Mouse (Mus musculus) ES-E14 (cell line): ENCODE results near the gene Hhip. TPM values are rescaled to one million over a fixed set of nuclear protein-coding genes. Genes with fewer than 3 reads are reported as not detected.
A peak's percentile ranks its signal among the peaks of the same experiment; 100 is the strongest.

Source experiments
- DNase-seq: peaks from one replicate; pipeline ENCODE4 v3.0.0-alpha.2; 2013; ENCODE audit warnings: low read depth, low spot score
- H3K27ac ChIP-seq: 2 replicates; pipeline ENCODE4 v1.5.1; 2012; ENCODE audit warnings: low read depth, mild to moderate bottlenecking, low read length, moderate library complexity, mixed read lengths; ENCODE audit not compliant: poor library complexity, insufficient read depth, severe bottlenecking
- H3K36me3 ChIP-seq: 2 replicates; pipeline ENCODE4 v1.6.1; 2012; ENCODE audit warnings: mild to moderate bottlenecking, low read length, moderate library complexity, mixed read lengths; ENCODE audit not compliant: control insufficient read depth, poor library complexity, insufficient read depth, severe bottlenecking
- H3K4me1 ChIP-seq, 2 experiments: fragments of 150-350 bp in 1 of 2; sonication (generic) in 1 of 2; 2 replicates each; pipeline ENCODE4 v1.6.1; 2012; ENCODE audit warnings: low read length in 2 of 2, mild to moderate bottlenecking in 1 of 2, mixed read lengths in 1 of 2; ENCODE audit not compliant: control insufficient read depth in 2 of 2, insufficient read depth in 2 of 2, poor library complexity in 1 of 2
- H3K4me3 ChIP-seq, 2 experiments: fragments of 150-350 bp in 1 of 2; sonication (generic) in 1 of 2; 2 replicates each; pipeline ENCODE4 v1.5.1; 2012; ENCODE audit warnings: low read length in 2 of 2, low read depth in 1 of 2, mild to moderate bottlenecking in 1 of 2, mixed read lengths in 1 of 2; ENCODE audit not compliant: insufficient read depth in 1 of 2, poor library complexity in 1 of 2, severe bottlenecking in 1 of 2
- H3K9ac ChIP-seq: 2 replicates; pipeline ENCODE4 v1.6.1; 2012; ENCODE audit warnings: low read depth, mild to moderate bottlenecking, low read length, mixed read lengths; ENCODE audit not compliant: poor library complexity, insufficient read depth, severe bottlenecking
- H3K9me3 ChIP-seq: fragments of 150-350 bp; sonication (generic); 2 replicates; pipeline ENCODE4 v1.6.1; 2012; ENCODE audit warnings: low read depth, mild to moderate bottlenecking, low read length; ENCODE audit not compliant: control insufficient read depth, insufficient read depth
- CHD2 ChIP-seq: IDR thresholded peaks from 2 replicates; pipeline ENCODE4 v1.6.1; 2014; ENCODE audit warnings: mild to moderate bottlenecking, low read depth, low read length, inconsistent platforms
- HCFC1 ChIP-seq: IDR thresholded peaks from 2 replicates; pipeline ENCODE4 v1.6.1; 2012; ENCODE audit warnings: low read length, inconsistent platforms, borderline replicate concordance; ENCODE audit not compliant: insufficient read depth
- MAFK ChIP-seq: IDR thresholded peaks from 2 replicates; pipeline ENCODE4 v1.6.1; 2014; ENCODE audit warnings: mild to moderate bottlenecking, low read depth, low read length, inconsistent platforms; ENCODE audit not compliant: insufficient read depth
- ZC3H11A ChIP-seq: IDR thresholded peaks from 2 replicates; pipeline ENCODE4 v1.6.1; 2012; ENCODE audit warnings: low read depth, mild to moderate bottlenecking, inconsistent platforms, low read length, borderline replicate concordance
- ZNF384 ChIP-seq: IDR thresholded peaks from 2 replicates; pipeline ENCODE4 v1.6.1; 2012; ENCODE audit warnings: low read depth, low read length, inconsistent platforms
- in situ Hi-C, 2 experiments: fragments of 600-800 bp; cut with MboI; formaldehyde crosslinking; loops; one replicate each; pipeline ENCODE4 v1.15.1; 2025; ENCODE audit warnings: low sequenced_read_pairs in 2 of 2, inconsistent platforms in 1 of 2; ENCODE audit not compliant: unreplicated experiment in 2 of 2
- total RNA-seq: library from RNA; depleted of rRNA; stranded (reverse); fragments of 300-350 nt; gene quantifications from 2 replicates; pipeline ENCODE4 v1.2.3, GENCODE M21; 2012

Gene Hhip
- total RNA-seq, 1 experiment = 2.5 TPM

GRCm38 (mm10) chr8:79935793-79936192 lies 122.0 kb downstream of the Hhip start:
- no peak overlapping the region for H3K27ac ChIP-seq
- H3K4me1 ChIP-seq = no peaks in the 10 kb centered on the region
- H3K9me3 ChIP-seq = no peaks in the 10 kb centered on the region
- no peak overlapping the region for H3K9ac ChIP-seq
- no peak overlapping the region for H3K4me3 ChIP-seq
- TF ChIP-seq CHD2 = no peak
- TF ChIP-seq ZNF384 = no peak
- TF ChIP-seq HCFC1 = no peak
- no peak for TF ChIP-seq MAFK
- no peak for TF ChIP-seq ZC3H11A
- H3K36me3 ChIP-seq = no peaks in the 10 kb centered on the region
- in situ Hi-C loops = no loop called here
- peak; percentile 6 for DNase-seq

GRCm38 (mm10) chr8:79929202-79929601 lies 128.6 kb downstream of the Hhip start:
- Histone ChIP-seq H3K4me3 (no peak overlapping the region), H3K27ac (no peak overlapping the region), H3K9ac (no peak overlapping the region), H3K9me3 (no peaks in the 10 kb centered on the region), H3K4me1 (no peaks in the 10 kb centered on the region), H3K36me3 (no peaks in the 10 kb centered on the region)
- DNase-seq = no peak
- in situ Hi-C loops = no loop called here
- TF ChIP-seq HCFC1 (no peak), CHD2 (no peak), ZC3H11A (no peak), MAFK (no peak), ZNF384 (no peak)

- no peak overlapping the region for H3K27ac ChIP-seq
Observed at GRCm38 (mm10) chr8:79917211-79917610, 140.6 kb downstream of the Hhip start.

More at GRCm38 (mm10) chr8:79917211-79917610, 140.6 kb downstream of the Hhip start:
- no peaks in the 10 kb centered on the region for H3K36me3 ChIP-seq
- in situ Hi-C loops = no loop called here
- no peak overlapping the region for H3K9ac ChIP-seq
- H3K4me1 ChIP-seq = no peaks in the 10 kb centered on the region
- TF ChIP-seq CHD2 = no peak
- TF ChIP-seq ZC3H11A = no peak
- TF ChIP-seq ZNF384 = no peak
- no peak for TF ChIP-seq MAFK
- TF ChIP-seq HCFC1 = no peak
- H3K9me3 ChIP-seq = no peaks in the 10 kb centered on the region
- DNase-seq = no peak
- no peak overlapping the region for H3K4me3 ChIP-seq
